In the genomic region with DNA sequence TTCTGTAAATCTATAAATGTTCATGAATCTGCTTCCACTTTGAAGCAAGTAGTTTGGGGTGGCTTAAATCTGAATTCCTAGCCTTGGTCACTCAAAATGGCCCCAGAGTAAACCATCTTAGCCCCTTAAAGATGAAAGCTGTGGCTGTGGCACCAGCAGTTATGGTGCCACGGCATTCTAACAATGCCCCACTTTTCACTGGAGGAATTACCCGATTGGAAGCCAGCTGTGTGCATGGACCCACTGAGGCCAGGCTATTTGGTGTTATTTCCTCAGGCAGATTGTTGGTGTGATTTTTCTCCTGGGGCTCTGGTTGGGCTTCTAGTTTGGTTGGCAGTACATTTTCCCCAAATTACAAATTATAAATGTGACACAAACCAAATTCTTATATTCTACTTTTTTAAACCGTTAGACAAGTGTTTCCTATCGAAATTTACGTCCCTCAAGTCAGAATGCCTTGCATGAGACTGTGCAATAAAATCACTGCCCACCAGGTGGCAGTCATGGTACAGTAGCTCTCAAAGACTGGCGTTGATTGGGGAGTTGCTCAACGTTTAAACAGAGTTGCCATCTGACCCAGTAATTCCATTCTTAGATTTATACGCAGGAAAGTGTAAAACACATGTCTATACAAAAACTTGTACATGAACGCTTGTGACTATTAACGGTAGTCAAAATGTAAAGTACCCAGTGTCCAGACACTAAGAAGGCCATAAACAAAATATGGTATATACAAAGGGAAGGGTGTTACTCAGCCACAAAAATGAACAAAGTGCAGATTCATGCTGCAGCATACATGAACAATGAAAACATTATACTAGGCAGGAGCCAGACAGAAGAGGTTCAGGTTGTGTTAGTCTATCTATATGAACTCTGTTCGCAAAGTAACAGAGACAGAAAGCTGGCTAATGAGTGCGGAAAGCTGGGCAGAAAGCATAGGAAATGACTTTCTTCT, we compare ENCODE assay signal across 8 mouse cellular contexts. TPM values are rescaled to one million over a fixed set of nuclear protein-coding genes. Genes with fewer than 3 reads are reported as not detected.
DNase-seq lines count a peak whose midpoint lies in the region; ATAC-seq lines count a peak whose summit lies in the region.

No protein-coding gene starts in this region.

- no peaks in the 10 kb centered on the region for H3K27me3 ChIP-seq in forebrain, embryonic 14.5 days (replicated peaks; ENCODE audit: control insufficient read depth, insufficient read depth, low read length)
- no peaks in the 10 kb centered on the region for H3K27me3 ChIP-seq in hindbrain, embryonic 12.5 days

- H3K9ac ChIP-seq in forebrain, embryonic 14.5 days (ENCODE audit: low read length), result no peak overlapping the region
- no peak overlapping the region for H3K9ac ChIP-seq in hindbrain, embryonic 12.5 days

- no peaks in the 10 kb centered on the region for H3K36me3 ChIP-seq in forebrain, embryonic 14.5 days (ENCODE audit: control insufficient read depth, insufficient read depth, low read length)
- H3K36me3 ChIP-seq in hindbrain, embryonic 12.5 days, result no peaks in the 10 kb centered on the region

- 37% methylated on average over 12 of the region's 12 CpGs for WGBS in forebrain, embryonic 14.5 days
- 40% methylated on average over 12 of the region's 12 CpGs for WGBS in hindbrain, embryonic 12.5 days

- DNase-seq in Muller cell, postnatal 12 days (ENCODE audit: inconsistent ontology term), result peak; percentile 47
- peak; percentile 92 for DNase-seq in forebrain, embryonic 14.5 days (ENCODE audit: low spot score)
- DNase-seq in left cerebral cortex, adult 11 months (ENCODE audit: low spot score), result peak; percentile 76
- peak; percentile 70 to 87 for DNase-seq in lung, postnatal 4 days
- peak; percentile 69 for DNase-seq in retina, postnatal 7 days (ENCODE audit: low read depth, low spot score)
- DNase-seq in urinary bladder, adult 2 months (ENCODE audit: low spot score), result peak; percentile 58

- H3K4me3 ChIP-seq in forebrain, embryonic 14.5 days (ENCODE audit: low read depth, low read length), result no peak overlapping the region
- no peak overlapping the region for H3K4me3 ChIP-seq in hindbrain, embryonic 12.5 days

- no peak overlapping the region for H3K27ac ChIP-seq in forebrain, embryonic 14.5 days (ENCODE audit: low read depth, low read length)
- no peak overlapping the region for H3K27ac ChIP-seq in hindbrain, embryonic 12.5 days

- peak; percentile 66 for ATAC-seq in cerebellum, adult (ENCODE audit: insufficient number of reproducible peaks, low FRiP score, low TSS enrichment)
- ATAC-seq in forebrain, embryonic 14.5 days, result peak; percentile 61; the same call in 1 of the 2 replicates
- ATAC-seq in hindbrain, embryonic 12.5 days (ENCODE audit: low FRiP score), result peak; percentile 52; the same call in 1 of the 2 replicates

- H3K4me1 ChIP-seq in forebrain, embryonic 14.5 days (ENCODE audit: control insufficient read depth, insufficient read depth, low read length), result no peaks in the 10 kb centered on the region
- H3K4me1 ChIP-seq in hindbrain, embryonic 12.5 days, result no peaks in the 10 kb centered on the region

- H3K9me3 ChIP-seq in forebrain, embryonic 14.5 days (replicated peaks; ENCODE audit: control insufficient read depth, low read length), result 0 out of 2 replicates have a peak, but pooled peaks cover 5% of the 10 kb centered on the region
- no peaks in the 10 kb centered on the region for H3K9me3 ChIP-seq in hindbrain, embryonic 12.5 days (replicated peaks)

- H3K4me2 ChIP-seq in forebrain, embryonic 14.5 days (ENCODE audit: low read length), result no peak overlapping the region
- H3K4me2 ChIP-seq in hindbrain, embryonic 12.5 days (replicated peaks), result no peak overlapping the region

RNA-seq across cellular contexts. Expression of a gene that starts 40.0 kb away (rescaled TPM):
- polyA plus RNA-seq in forebrain, embryonic 14.5 days (2014; fragmentation: Nextera tagmentation; extraction: Ambion mirVana), result 61.2 and 66.9 TPM in 2 replicates
- 41.8 and 50.7 TPM in 2 replicates for polyA plus RNA-seq in hindbrain, embryonic 12.5 days (2016; fragmentation: Nextera tagmentation; extraction: Ambion mirVana)
- polyA plus RNA-seq in urinary bladder, adult 2 months (2012; rRNA removed), result 18.9 and 21.7 TPM in 2 replicates
